Mouse (Mus musculus): ENCODE data around the gene Ncapg2.
A peak's percentile ranks its signal among the peaks of the same experiment; 100 is the strongest.

Gene Ncapg2

DNA sequence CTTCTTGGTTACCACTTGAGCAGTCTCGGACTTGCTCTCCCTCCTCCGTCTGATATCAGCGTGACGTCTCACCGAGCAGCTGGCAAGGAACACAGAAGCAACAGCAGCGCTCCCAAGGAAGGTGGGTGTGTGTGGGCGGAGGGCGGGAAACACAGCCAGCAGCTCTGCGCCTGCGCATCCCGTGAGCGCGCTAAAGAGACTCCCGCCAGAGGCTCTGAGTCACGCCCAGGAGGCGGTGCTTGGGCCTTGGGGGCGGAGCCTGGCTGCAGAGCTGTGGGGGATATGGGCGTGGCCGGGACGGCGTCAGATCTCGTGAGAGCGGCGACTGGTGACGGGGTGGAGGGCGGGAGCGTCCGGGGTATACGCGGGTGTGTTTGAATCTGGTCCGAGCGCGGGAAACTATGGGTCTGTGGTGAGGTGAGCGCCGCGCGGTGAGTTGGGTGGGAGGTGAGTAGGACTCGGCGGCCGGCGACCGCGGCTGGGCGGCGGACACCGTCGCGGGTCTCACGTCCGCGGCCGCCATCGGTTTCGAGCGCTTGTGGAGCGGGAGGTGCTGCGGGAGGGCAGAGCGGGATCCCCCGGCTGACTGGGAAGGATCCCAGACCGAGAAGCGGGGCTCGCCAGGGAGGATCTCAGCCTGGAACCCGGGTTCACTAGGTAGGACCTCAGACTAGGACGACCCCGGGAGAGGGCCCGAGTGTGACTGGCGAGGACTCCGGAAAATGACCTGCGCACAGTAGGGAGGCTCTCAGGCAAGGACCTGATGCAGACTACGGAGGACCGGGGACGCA lies at the start of gene Ncapg2:
Gene Ncapg2, plus strand, starts transcription at position 358 of the 791 bp plus-strand sequence.
- peak; percentile 97 to 99 for DNase-seq (ENCODE audit: low read depth in 2 of 2, low spot score in 2 of 2)

DNA sequence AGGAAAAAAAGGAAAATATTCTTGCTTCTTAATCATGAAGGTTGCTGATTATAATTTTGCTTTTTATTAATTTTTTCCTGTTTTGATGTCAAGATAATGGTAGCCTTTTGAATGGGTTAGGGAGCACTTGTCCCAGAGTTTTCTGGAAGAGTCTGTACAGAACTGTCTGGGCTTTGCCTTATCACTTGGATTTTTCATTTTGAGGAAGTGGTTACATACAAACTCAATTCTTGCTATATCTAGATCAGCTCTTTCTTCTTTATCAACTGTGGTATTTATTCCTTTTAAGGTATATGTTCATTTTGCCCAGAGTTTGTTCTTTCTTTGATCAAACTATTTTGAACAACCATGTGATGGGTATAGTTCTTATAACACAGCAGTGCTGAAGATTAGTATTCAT lies 43.1 kb upstream of the Ncapg2 start:
- DNase-seq (ENCODE audit: low read depth in 2 of 2, low spot score in 2 of 2) = no peak

DNA sequence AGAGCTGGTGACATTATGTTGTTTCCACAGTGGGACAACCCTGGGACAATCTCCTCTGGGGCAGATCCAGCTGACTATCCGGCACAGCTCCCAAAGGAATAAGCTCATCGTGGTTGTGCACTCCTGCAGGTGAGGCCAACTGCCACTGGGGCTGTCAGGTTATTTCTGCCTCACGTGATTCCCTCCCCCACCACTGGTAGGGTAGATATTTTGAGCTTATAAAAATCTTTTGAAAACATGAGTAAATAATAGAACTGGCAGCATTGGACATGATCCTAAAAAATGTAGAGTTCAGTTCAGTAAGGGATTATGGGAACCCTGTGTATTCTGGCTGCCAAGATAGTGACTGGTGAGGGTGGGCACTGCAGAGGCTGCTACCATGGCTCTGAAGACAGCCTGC lies 38.3 kb upstream of the Ncapg2 start:
- no peak for DNase-seq (ENCODE audit: low read depth in 2 of 2, low spot score in 2 of 2)

DNA sequence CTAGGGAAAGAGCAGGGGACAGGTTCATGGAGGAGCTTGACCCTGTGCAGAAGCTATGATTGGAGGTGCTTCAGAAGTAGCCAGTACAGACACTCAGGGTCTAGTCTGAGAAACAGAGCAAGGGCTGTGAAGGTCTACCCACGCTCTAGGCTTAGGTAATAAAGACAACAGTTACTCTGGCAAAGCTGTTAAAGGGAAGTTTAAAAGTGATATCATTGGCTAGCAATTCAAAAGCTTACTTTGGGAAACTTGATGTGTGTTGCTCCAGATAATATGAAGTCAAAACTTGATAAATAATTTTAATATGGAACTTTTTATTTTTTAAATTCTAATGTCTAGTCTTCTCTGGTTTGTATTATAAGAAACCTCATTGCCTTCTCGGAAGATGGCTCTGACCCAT lies 37.9 kb upstream of the Ncapg2 start:
- DNase-seq (ENCODE audit: low read depth in 2 of 2, low spot score in 2 of 2) = no peak

DNA sequence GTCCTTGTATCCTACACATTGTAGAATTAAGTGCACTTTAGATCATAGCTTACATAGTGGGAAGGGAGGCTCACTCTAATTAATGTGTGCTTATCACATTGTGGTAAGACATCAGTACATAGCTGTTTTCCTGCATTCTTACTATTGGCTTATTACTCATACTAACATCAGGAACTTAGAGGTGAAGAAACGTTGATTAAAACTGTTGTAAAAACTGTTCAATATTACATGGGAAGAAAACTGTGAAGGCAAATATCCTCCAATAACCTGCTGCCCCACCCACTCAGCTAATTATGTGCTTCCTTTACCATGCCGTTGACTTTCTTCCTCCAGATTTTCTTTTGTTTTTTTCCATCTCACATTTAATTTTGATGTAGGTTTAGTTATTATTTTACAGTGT lies 36.3 kb upstream of the Ncapg2 start:
- DNase-seq (ENCODE audit: low read depth in 2 of 2, low spot score in 2 of 2) = no peak

DNA sequence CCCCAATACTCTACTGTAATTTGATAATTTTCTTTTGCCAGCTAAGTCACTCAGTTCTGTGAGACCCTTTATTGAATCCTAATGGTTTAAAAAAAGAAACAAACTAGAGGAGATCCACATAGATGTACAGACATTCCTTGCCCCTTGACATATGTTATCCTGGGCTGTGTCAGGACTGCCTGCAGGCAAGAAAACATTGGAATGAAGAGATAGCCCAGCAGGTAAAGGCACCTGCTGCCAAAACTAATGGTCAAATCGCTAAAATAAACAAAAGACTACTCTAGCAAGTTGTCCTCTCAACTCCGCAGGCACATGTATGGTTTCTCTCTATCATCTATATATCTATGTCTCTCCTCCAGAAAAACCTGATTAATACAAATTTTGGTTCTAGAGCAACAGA lies 22.1 kb upstream of the Ncapg2 start:
- no peak for DNase-seq (ENCODE audit: low read depth in 2 of 2, low spot score in 2 of 2)

DNA sequence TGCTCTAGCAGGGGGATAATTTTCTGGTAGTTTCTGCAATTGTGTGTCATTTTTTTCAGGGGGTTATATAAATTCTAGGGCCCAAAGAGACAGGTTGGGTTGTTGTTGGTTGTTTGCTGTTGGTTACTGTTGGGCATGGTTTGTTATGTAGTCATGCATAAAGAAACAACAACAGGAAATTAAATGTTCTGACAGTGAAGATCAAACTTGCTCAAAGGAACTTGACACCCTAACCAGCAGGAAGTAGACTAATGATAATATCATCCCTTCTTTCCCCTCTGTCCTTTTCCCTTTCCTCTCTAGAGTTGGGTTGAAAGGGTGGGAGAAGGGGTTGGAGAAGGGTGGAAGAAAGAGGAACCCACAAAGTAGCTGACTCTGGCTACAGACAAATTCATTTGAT lies 21.2 kb upstream of the Ncapg2 start:
- no peak for DNase-seq (ENCODE audit: low read depth in 2 of 2, low spot score in 2 of 2)

DNA sequence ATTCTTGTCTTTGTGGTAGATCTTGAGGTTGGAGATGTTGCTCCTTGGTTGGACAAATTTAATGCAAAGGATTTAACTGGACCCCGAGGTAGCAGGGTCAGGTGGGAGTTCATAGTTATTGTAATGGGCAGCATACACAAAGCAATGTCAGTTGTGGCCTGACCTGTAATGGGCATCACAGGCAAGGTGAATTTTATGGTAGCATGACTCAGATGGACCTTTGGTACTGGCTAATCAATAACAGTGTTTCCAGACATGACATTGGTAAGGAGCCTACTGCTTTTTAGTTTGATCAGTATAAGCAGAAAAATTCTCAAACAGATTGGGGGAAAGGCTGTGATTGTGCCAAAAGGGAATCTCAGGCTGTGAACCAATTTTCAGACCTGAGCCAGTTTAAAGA lies 18.4 kb upstream of the Ncapg2 start:
- no peak for DNase-seq (ENCODE audit: low read depth in 2 of 2, low spot score in 2 of 2)

DNA sequence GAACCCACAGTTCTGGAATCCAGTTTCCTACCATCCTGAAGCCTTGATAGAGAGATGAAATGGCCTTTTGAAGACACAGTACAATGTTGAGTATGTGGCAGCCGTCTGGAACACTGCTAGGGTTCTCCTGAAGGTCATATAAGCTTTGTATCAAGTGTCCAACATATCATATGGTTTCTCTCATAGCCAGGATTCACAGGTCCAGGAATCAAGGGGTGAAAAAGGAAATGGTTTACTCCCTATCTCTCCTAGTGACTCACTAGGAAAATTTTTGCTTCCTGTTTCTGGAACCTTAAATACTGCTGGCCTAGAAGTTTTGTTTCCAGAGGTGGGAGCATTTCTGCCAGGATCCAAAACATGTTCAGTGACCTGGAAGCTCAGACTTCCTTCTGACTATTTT lies 15.3 kb upstream of the Ncapg2 start:
- no peak for DNase-seq (ENCODE audit: low read depth in 2 of 2, low spot score in 2 of 2)

DNA sequence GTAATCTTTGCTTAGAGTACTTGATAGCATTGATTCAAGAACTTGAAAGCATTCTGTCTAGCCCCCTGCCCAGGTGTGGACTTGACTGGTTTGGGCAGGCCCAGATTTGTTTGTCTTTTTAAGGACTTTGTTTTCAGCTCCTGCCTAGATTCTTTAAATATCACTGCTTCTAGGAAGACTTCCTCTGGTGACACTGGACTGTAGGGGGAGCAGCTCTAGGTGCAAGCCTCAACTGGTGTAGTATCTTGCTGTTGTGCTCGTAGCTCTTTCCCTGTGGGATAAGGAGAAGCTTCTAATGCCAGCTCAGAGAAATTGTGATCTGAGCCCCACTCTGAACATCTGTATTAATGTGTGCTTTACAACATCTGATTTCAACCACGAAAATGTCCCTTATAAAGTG lies 10.9 kb upstream of the Ncapg2 start:
- DNase-seq (ENCODE audit: low read depth in 2 of 2, low spot score in 2 of 2) = no peak

DNA sequence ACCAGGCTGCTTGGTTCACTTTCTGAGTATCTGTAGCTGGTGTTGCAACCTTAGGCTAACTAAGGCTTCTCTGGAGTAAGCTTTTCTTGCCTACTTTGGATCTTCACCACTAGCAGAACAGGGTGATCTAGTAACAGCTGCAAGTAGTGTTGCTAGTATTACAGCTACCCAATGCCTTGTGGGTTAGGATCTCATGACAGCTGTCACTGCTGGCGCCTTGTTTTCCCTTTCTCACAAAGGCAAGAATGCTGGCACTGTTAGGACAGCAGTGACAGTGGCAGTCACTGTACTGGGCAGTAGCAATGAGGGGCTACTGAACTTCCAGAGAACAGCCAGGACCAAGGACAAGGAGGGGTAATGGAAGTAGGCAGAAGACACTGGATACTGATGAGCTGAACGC lies 9.9 kb upstream of the Ncapg2 start:
- DNase-seq (ENCODE audit: low read depth in 2 of 2, low spot score in 2 of 2) = no peak

DNA sequence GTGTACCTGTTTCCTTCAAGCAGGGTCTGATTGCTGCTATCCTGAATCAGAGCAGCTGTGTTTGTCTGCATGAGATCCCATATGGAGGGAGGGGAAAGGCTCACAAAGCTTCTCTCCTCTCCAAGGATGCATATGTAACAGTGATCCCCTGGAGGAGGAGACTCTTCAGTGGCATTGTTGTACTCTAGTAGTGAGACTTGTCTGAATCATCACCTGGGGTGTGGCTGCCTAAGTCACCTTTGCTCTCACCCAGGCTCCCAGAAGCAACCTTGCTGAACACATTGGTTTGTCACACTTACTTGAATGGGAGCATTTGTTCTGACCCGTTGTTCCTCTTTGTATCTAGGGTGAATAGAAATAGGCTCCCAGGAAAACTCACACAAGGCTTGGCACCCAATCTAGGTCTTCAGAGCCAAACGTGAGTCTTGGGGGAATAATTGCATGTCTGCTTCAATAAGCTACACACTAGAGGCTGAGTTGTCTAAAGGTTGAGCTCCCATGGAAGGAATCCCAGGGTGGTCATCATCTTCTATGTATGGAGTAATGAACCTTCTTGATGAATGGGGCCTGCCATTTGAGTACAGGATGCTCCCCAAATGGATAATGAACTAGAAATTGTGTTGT lies 9.0 kb upstream of the Ncapg2 start:
- DNase-seq (ENCODE audit: low read depth in 2 of 2, low spot score in 2 of 2) = no peak

DNA sequence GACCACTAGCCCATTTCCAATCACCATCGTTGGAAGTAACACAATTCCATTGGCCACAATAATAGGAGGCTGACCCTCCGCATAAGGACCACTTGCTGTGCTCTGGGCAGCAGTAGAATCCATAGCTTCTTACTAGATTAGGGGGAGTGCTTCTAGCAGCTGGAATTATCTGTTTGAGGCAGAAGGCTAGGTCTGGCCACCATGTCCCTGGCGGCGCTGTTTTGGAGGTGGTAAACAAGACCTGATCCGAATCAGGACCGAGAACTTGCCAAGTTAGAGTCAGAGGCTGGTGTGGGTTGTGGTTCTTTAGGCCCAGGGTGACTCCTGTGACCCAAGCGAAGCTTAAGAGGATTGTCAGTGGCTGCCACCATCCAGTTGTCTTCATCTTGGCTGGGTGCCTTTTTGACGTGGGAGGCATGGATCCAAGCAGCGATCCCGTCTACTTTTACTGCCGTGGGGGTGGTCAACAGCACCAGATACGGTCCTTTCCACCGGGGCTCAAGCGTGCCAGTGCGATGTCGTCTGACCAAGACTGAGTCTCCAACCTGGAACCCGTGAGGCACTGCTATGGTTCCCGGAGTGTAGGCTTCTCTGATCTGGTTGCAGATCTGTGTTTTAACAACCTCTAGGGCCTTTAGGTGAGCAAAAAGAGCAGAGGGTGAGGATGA lies 1.1 kb upstream of the Ncapg2 start:
- DNase-seq (ENCODE audit: low read depth in 2 of 2, low spot score in 2 of 2) = peak; percentile 0 to 2

DNA sequence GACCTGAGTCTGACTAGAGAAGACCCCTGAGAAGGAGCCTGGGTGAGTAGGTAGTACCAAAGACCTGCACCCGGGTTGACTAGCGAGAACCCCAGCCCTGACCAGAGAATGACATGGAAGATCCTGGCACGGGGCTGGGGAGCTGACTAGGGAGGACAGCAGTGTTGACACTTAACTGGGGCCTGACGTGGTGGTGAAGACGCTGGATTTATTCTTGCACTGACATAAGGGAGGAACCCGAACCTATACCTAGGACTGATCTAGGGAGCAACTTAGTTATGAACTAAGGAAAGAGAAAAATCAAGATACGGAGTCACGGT lies 594 bp downstream of the Ncapg2 start:
- DNase-seq (ENCODE audit: low read depth in 2 of 2, low spot score in 2 of 2) = no peak

DNA sequence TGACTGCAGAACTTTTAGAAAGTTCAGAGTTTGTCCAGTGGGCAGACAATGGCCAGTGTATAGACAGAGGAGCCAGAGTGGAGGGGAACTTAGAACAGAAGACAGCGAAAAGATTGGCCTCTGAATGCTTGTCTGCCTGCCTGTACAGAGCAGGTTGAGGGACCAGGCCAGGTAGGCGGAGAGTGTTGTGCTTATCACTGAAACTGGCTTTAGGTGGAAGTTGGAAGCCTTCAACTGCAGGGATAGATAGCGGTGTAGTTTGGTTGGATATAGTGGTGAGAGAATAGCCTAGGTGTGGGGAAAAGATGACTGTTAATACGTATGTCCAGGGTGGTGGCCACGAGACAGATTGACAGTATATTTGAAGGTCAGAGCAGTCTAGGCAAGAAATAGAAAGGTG lies 2.7 kb downstream of the Ncapg2 start:
- DNase-seq (ENCODE audit: low read depth in 2 of 2, low spot score in 2 of 2) = no peak

DNA sequence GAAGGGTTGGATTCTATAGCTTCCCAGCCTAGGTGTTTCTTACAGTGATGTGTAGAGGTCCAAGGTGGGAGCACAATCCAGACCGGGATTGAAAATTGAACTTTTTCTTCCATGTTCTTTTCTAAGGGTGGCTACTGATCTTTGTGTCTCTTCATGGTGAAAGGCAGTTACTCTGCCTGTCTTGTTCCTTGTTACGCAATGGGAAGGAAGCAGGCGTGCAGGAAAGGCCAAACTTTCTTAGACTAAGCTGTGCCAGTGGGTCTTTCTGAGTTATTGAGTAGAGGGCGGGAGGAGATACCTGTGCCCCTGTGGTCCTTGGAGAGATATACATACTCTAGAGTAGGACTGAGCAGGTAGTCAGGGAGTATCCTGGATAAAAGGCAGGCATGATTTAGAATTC lies 9.7 kb downstream of the Ncapg2 start:
- no peak for DNase-seq (ENCODE audit: low read depth in 2 of 2, low spot score in 2 of 2)

DNA sequence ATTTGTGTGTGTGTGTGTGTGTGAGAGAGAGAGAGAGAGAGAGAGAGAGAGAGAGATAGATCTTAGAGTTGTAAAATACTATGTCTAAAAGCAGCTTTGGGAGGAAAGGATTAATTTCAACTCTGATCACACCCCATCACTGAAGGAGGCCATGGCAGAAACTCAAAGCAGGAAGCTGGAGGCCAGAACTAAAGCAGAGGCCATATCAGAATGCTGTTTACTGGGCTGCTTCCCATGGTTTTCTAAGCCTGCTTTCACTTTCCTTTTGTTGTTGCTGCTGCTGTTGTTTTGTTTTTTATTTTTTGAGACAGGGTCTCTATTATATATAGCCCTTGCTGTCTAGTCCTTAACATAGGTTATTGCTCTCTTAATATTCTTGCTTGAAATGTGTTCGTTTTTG lies 11.3 kb downstream of the Ncapg2 start:
- no peak for DNase-seq (ENCODE audit: low read depth in 2 of 2, low spot score in 2 of 2)

DNA sequence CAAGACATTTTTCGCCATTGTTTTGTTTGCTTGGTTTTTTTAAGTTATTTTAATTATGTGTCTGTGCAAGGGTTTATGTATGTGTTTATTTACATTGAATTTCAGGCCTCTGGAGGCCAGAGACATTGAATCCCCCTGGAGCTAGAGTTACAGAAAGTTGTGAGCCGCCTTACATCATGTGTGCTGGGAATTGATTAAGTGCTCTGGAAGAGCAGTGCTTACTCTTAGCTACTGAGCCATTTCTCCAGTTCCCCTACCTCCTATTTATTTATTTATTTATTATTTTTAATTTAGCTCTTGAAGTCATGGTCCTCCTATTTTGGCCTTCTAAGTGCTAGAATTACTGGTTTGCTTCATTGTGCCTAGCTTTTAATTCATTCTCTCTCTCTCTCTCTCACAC lies 16.5 kb downstream of the Ncapg2 start:
- DNase-seq (ENCODE audit: low read depth in 2 of 2, low spot score in 2 of 2) = no peak

DNA sequence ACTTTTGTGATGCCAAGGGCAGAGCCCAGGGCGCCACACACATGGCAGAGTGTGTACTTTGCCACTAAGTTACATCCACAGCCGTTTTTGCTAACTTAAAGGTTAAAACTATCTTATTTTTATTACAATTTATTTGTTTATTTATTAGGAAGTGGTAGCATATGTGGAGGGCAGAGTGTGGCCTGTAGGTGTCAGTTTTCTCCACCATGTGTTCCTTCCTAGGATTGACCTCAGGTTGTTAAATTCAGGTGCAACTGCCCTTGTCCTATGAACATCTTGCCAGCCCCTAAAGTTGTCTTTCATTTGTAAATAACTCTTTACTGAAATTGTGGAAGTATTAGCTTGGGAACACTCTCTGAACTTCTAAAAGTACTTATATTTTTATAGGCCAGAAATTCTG lies 20.2 kb downstream of the Ncapg2 start:
- no peak for DNase-seq (ENCODE audit: low read depth in 2 of 2, low spot score in 2 of 2)

DNA sequence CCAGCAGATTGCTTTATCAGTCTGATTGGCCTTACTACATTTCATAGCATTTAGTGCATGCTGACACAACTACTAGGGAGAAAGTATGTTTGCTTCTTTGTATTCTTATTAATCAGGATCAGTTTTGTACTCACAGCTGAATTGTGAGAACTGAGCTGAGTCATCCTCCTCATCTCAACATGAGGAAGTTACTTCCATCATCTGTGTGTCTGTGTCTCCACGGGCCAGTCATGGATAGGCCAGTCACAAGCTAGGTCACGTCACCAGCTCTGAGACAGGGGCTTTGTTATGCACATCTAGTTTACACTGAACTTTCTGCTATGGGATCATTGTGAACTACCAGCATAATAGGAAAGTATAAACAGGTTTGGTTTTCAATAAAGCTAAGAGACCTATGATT lies 28.5 kb downstream of the Ncapg2 start:
- no peak for DNase-seq (ENCODE audit: low read depth in 2 of 2, low spot score in 2 of 2)

DNA sequence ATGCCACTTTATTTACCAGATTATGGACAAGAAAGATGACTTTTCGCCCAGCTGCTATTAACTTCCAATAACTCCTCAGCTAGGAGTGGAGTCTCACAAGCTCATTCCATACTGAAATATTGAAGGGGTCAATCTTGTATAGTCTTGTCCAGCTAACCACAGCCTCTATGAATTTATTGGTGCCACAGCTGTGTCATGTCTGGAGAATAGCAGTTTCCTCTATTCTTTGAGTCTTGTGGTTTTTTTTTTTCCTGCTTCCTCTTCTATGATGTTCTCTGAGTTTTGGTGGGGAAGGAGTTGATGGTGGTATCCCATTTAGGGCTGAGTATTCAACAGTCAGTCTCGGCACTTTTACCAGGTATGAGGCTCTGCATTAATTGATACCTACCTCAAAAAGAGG lies 30.0 kb downstream of the Ncapg2 start:
- no peak for DNase-seq (ENCODE audit: low read depth in 2 of 2, low spot score in 2 of 2)

DNA sequence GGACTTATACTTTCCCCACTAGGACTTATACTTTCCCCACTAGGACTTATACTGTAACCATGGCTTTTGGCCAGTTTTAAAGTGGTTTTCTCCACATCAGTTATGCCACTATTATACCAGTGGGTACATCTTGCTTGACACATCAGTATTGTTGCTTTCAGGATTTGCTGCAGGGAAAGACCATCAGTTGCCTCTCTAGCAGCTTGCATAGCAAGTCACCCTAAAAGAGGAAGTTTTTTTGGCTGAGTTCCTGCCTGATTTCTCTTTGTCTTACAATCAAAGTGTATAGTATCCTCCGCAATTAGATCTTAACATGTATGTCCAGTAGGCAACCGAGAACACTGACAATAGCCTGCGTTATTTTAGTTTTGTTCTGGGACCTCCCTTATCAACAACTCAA lies 30.9 kb downstream of the Ncapg2 start:
- no peak for DNase-seq (ENCODE audit: low read depth in 2 of 2, low spot score in 2 of 2)

DNA sequence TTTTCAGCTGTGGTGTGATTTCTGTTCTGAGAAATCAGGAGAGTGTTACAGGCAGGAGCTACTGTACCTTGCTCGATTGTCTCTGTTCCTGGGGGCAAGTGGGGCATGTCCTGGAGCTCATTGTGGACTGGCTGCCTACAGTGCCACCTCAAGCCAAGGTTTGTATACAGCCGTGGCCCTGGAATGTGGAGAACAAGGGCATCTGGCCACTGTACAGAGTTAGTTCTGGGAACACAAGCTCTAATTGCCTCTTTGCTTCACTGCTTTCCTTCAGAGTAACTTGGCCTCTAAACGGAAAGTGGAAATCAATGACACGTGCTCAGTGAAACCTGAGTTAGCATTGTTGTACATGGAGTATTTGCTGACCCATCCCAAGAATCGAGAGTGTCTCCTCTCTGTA lies 33.4 kb downstream of the Ncapg2 start:
- no peak for DNase-seq (ENCODE audit: low read depth in 2 of 2, low spot score in 2 of 2)

Measured in CD8-positive naive resting alpha-beta T cell, adult 2 months (primary cell).